Mouse (Mus musculus) adrenal gland, adult 8-10 months (tissue): ENCODE measurements around the gene 1700057G04Rik. TPM values are rescaled to one million over a fixed set of nuclear protein-coding genes. Genes with fewer than 3 reads are reported as not detected.
"Not testable (repeated sequence)": the region's sequence is repeated elsewhere in the genome, so short reads cannot be mapped to it uniquely, and the experiment has no call there.

Source experiments
- DNase-seq: peaks from one replicate; pipeline ENCODE4 v3.0.0; 2022
- total RNA-seq, 4 experiments: library from RNA; stranded (reverse); gene quantifications; 2 replicates each; pipeline ENCODE4 v1.2.4; 2022

The 1700057G04Rik gene
- total RNA-seq, 4 experiments from 2014 or later: not detected

DNA sequence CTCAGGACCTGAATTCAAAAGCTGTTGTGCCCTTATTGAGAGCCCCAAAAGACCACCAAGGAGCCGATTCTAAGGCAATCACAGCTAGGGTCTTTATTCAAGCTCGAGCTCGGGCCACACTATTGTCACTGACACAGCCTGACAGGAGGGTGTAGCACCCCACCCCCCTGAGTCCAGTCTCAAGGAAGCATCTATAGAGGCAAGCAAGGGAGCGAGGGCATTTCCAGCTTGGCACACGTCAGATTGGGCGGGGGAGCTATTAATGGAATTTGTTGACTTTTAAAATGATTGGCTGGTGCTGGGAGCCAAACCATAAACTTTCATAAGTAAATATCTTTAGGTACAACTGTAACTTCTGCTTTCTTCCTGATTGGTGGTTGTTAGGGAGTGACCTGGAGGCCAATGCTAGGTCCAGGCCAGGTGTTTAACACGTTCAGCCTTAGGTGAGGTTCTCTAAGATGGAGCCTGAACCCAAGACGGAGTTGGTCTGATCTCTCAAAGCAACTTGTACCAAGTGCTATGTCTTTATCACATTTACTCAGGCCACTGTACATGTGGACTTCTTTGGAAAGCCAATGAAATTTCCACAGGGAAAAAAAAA is 3.5 kb upstream of the 1700057G04Rik start:
- DNase-seq: no peak

DNA sequence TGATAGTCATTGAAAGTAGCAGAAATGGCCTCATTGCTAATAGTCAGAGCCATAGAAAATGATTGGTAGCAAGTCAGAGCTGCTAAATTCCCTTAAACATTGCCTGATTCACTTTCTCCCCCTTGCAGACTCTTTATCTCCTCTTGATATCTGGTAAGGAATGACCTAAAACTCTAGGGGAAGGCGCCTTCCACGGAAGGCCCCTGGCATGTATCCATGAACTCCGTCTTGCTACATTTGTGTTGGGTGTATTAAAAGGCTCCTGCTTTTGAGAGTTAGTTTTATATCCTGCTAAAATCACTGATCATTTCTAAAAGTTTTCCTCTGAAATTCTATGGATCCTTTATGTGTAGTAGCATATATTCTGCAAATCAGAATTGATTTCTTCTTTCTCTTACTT is 7.6 kb downstream of the 1700057G04Rik start:
- no peak for DNase-seq

DNA sequence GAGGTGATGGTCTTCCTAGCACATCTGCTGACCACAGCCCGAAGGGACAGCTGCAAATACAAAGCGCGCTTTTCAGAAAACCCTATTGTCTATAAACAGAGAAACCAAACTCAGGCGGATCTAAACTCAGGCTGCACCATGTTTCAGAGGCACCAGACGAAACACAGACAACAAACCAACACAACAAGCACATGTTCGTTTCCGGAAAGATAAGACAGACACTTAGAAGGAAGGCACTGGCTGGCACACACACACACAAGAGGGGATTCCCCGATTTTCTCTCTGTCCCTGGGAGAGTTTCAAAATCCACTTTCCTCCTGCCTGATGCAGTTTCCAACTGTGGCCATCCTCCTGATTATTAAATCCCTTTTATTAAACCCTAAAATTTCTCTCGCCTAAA is 16.8 kb downstream of the 1700057G04Rik start:
- not testable (repeated sequence) for DNase-seq

GRCm38 (mm10) chr9:92326813-92327212 is 17.6 kb downstream of the 1700057G04Rik start:
- DNase-seq: no peak

- no peak for DNase-seq
Measured at GRCm38 (mm10) chr9:92331383-92331782, 22.2 kb downstream of the 1700057G04Rik start.

DNA sequence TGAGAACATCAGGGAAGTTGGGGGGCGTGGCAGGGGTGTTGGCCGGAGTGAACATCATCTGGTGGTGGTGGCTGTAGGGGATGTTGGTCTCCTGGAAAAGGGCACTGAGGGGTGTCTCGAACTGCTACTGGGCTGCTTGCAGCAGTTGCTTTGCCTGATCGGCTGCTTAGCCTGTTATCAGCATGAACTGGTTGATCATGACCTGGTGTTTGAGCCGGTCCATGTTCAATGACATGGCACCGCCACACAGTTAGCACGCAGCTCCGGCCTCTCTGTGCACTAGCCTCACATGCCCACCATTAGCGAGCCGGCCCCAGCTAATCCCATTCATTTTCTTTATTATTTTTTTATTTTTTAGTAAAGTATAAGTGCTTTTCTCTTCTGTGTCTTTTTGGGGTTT is 25.7 kb downstream of the 1700057G04Rik start:
- DNase-seq: no peak

- DNase-seq: no peak
Measured at GRCm38 (mm10) chr9:92335277-92335818, 26.2 kb downstream of the 1700057G04Rik start.

GRCm38 (mm10) chr9:92337063-92337462 is 27.9 kb downstream of the 1700057G04Rik start:
- DNase-seq: no peak

DNA sequence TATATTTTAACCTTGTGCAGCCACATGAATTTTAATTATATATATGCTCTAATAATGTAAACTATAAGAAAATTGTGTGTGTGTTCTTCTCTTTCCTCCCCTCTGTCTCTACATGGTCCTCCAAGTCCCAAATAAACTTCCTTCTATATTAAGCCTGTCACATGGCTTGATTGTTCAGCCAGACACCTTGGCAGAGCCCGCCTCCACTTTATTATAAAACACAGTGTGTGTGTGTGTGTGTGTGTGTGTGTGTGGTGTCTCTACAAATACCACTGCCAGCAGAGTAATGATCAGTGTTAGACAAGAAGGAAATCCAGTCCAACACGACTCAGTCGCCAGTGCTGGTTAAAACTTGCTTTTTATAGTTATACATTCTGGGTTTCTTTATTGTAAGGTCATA is 28.5 kb downstream of the 1700057G04Rik start:
- no peak for DNase-seq

DNA sequence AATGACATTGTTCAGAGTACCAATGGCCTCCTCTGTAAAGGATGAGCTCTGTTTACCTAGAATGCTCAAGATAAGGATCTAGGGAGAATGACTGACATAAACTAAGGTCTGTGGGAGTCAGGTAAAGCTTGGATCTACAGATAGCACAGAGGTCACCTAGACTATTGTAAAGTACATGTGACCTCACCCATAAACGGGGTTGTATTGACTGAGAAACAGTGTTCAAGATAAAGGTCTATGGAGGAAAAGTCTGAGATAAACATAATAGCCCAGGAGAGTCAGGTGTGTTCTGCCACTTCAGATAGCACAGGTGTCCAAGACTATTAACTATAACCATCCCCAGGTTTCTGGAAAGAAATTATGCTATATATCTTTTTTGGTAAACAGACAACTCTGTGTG is 29.8 kb downstream of the 1700057G04Rik start:
- no peak for DNase-seq

- DNase-seq: no peak
Measured at GRCm38 (mm10) chr9:92351924-92352323, 42.7 kb downstream of the 1700057G04Rik start.

GRCm38 (mm10) chr9:92353306-92353705 is 44.1 kb downstream of the 1700057G04Rik start:
- no peak for DNase-seq

- DNase-seq: no peak
Measured at GRCm38 (mm10) chr9:92360691-92361310, 51.6 kb downstream of the 1700057G04Rik start.

DNA sequence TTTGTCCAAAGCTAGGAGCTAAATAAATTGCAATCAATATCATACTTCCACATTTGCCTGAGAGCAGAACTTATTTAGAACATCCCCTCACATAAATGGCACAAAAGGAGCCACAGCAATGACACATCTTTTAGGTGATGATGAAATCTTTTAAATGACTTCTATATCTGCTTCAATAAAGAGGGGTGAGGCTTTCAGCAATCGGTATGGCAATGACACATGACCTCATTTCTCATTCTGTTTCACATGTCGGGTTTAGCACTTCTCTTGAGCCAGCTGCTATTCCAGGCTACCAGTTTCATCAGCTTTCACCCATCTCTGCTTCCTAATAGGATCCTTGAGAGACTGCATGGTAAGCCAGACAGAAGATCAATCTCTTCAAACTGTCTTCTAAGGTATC is 54.3 kb downstream of the 1700057G04Rik start:
- DNase-seq: no peak

DNA sequence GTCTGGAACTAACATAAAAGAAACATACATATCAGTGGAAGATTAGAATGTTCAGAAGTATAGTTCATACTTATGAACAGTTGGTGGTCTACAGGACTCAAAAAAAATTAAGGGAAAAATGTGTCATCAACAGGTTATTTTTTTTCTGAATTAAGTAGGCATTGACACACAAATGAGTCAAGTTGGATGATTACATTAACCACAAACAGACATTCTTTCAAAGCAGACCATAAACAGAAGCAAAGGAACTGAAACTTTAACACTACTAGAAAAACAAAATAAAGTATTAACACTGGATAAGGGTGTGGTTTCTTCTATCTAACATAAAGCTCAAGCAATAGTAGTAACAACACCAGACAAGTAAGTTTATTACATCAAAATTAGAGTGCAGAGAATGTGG is 59.7 kb downstream of the 1700057G04Rik start:
- DNase-seq: no peak

GRCm38 (mm10) chr9:92373896-92374295 is 64.7 kb downstream of the 1700057G04Rik start:
- no peak for DNase-seq

DNA sequence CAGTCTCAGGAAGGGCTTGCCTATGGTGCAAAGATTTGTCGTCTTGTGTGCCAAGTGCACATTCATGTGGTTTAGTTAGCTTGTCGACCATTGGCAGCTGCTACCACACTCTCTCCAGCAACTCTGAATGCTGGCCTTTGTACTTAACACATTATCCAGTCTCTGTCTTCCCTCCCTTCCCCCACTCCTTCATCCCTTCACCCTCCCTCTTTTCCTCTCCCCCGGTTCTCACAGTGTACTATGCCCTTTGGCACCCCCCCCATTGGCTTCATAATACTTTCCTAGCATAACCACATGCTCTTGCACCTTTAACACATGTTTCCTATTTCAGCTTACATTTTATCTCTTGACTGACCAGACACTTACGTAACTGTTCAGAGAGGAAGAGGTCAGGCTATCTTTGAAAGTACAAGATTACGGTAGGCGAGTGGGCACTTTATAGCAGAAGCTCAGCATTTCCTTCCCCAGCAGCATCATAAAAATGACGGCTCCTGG is 65.6 kb downstream of the 1700057G04Rik start:
- no peak for DNase-seq

DNA sequence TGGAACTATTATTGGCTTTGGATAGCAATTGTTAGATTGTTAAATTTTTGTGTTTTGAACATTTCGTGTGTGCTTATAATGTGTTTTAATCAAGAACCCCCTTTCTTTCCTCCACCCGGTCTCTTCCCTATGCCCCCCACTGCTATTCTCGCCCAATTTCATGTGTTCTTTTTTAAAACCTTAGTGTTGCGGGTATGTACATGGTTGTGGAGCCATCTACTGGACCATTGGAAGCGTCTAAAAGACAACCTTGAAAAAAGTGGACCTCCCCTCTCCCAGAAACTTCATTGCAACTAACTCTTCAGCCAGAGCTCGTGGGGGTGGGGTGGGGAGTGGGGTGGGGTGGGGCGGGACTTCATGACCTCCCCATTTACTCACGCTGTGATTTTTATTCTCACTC is 66.2 kb downstream of the 1700057G04Rik start:
- no peak for DNase-seq

DNA sequence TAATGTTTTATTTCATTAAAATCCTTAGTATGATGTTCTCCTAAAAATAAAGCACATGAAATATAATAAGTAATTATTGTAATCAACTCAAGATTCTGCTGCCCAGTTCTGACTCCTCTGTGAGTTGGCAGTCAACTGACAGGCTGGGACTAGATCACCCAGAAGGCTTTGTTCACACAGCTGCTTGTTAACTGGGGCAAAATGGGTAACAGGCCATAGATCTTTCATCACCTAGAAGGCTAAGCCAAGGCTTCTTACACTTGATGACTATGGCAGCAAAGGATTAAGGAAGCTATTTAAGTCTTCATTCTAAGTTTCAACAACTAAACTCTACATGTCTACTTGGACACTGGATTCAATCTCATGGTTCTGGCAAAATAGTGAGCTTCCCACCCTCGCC is 68.8 kb downstream of the 1700057G04Rik start:
- DNase-seq: no peak

DNA sequence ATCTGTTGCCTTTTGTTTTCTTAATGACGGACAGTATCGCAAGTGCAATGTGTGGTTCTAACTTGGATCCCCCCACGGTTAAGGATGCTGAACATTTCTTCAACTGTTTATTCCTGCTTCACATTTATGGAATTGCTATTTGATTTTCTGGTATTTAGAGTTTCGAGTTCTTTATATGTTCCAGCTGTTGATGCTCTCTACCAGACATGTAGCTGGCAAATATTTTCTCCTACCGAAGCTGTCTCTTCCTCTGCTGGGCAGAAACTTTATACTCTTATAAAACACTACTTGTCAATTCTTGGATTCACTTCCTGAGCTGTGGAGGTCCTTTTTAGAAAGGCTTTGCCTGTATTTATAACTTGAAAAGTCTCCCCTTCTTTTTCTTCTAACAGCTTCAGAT is 70.1 kb downstream of the 1700057G04Rik start:
- no peak for DNase-seq

GRCm38 (mm10) chr9:92383415-92383814 is 74.2 kb downstream of the 1700057G04Rik start:
- DNase-seq: no peak

- no peak for DNase-seq
Measured at GRCm38 (mm10) chr9:92384401-92384800, 75.2 kb downstream of the 1700057G04Rik start.

DNA sequence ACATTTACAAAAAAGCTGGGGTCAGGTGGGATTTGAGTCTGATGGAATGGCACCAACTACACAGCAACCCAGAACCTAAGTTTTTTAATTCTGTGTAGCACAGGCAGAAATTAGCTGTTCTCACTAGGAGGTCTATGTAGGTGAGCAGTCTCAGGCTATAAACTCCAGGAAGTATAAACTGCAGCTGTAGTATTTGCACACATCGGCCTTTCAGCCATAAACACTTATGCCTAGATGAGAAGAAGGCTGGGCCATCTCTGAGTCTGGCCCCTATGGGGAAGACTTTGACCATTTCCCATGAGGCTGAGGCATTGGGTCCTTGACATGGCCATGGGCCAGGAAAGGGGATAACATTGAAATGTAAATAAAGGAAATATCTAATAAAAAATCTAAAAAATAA is 76.7 kb downstream of the 1700057G04Rik start:
- no peak for DNase-seq

- DNase-seq: no peak
Measured at GRCm38 (mm10) chr9:92386871-92387270, 77.7 kb downstream of the 1700057G04Rik start.
